Mouse (Mus musculus): Measurements from ENCODE around the gene Gjb1.
A peak's percentile ranks its signal among the peaks of the same experiment; 100 is the strongest.
"Not testable (repeated sequence)": the region's sequence is repeated elsewhere in the genome, so short reads cannot be mapped to it uniquely, and the experiment has no call there.

Gene Gjb1

GRCm38 (mm10) chrX:101376190-101376968 lies at the start of gene Gjb1:
Gene Gjb1 (plus strand): TSS chrX:101376378.
- DNase-seq: no peak

GRCm38 (mm10) chrX:101329372-101330028 lies 46.7 kb upstream of the Gjb1 start:
- peak; percentile 43 for DNase-seq

DNA sequence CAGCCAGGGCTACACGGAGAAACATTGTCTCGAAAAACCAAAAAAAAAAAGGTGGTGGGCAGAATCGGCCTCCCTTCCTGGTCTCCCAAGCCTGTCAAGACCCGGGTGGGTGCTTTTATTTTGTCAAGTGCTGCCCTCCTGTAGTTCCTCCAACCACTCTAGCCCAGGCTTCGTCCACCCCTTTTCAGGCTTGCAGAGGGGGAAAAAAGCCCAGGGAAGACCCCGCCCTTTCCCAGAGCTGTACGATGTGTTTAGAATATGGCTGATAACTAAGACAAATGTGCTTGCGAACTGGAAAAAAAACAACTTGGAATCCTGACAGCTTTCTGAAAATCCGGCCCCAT lies 44.2 kb upstream of the Gjb1 start:
- DNase-seq: no peak

DNA sequence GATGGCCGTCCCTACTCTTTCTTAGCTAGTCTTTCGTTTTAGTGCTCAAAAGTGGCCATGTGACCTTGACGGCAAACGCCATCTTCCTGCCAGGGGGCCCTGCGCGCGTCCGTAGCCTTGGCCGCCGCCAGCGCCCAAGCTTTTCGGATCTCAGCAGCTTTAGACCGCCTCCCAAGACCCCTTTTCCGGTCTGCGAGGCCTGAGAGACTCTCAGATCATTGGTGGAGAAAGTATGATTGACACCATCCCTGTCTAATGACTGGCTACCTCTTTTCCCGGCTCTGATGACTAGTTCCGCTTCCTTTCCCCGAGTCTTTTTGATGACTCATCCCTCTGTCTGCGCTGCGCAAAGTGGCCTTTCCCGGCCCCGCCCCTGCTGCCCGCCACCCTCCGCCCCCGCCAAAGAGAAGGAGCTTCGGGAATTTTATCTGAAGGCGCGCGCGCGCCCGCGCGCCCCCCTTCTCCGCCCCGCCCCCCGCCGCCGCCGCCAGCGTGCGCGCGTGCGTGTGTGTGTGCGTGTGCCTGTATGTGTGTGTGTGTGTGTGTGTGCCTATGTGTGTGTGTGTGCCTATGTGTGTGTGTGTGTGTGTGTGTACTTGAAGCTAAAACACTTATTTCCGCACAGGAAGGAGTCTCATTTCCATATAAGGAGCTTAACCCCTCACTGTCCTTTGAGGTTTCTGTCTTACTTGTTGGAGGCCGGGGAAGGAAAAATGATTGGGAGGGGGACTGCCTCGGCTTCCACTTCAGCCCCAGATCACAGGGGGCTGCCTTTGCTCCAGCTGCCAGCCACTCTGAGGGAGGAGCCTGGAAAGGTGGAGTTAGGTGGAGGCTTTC lies 43.6 kb upstream of the Gjb1 start:
- peak; percentile 83 for DNase-seq

- peak; percentile 49 for DNase-seq
Measured at GRCm38 (mm10) chrX:101334606-101335005, 41.6 kb upstream of the Gjb1 start.

DNA sequence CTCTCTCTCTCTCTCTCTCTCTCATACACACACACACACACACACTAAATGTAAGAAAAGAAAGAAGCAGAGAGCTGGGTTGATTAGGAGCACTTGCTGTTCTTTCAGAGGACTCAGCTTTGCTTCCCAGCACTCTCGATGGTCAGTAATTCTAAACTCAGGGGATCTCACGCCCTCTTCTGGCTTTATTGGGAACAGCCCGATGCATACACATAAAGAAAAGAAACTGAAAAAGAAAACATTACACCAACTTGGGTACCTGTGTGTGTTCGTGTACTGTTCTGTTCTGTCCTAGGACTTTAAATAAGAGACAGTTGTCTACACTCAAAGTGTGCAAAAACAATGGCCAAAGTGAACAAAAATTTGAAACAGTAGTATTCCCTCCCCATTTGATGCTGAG lies 37.5 kb upstream of the Gjb1 start:
- no peak for DNase-seq

DNA sequence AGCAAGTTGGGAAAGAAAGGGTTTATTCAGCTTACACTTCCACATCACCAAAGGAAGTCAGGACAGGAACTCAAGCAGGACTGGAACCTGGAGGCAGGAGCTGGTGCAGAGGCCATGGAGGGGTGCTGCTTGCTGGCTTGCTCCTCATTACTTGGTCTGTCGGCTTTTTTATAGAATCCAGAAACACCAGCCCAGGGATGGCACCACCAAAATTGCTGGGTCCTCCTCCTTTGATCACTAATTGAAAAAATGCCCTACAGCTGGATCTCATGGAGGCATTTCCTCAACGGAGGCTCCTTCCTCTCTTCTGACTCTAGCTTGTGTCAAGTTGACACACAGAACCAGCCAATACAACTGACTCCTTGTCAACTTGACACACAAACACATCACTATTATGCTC lies 33.3 kb upstream of the Gjb1 start:
- not testable (repeated sequence) for DNase-seq

- DNase-seq: no peak
Measured at GRCm38 (mm10) chrX:101345456-101345855, 30.7 kb upstream of the Gjb1 start.

DNA sequence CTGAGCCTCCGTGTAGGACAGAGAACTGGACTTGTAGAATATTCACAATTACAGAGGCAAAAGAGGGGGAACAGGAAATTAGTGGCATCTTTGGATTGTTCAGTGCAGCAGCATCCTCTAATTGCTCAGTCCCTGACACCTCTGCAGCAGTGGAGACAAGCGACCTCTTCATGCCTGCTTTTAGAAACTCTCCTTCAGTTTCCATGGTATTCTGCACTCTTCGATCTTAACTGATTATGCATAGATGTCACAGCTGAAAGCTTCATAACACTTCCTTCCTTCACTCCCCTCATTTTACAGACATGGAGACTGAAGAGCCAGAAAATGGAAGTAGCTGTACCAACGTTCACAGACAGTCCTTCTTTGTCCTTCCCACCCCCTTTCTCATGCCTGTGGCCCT lies 29.7 kb upstream of the Gjb1 start:
- no peak for DNase-seq

GRCm38 (mm10) chrX:101351188-101351587 lies 25.0 kb upstream of the Gjb1 start:
- no peak for DNase-seq

GRCm38 (mm10) chrX:101358902-101359301 lies 17.3 kb upstream of the Gjb1 start:
- peak; percentile 9 for DNase-seq

- DNase-seq: no peak
Measured at GRCm38 (mm10) chrX:101369001-101369400, 7.2 kb upstream of the Gjb1 start.

GRCm38 (mm10) chrX:101370573-101370972 lies 5.6 kb upstream of the Gjb1 start:
- no peak for DNase-seq

DNA sequence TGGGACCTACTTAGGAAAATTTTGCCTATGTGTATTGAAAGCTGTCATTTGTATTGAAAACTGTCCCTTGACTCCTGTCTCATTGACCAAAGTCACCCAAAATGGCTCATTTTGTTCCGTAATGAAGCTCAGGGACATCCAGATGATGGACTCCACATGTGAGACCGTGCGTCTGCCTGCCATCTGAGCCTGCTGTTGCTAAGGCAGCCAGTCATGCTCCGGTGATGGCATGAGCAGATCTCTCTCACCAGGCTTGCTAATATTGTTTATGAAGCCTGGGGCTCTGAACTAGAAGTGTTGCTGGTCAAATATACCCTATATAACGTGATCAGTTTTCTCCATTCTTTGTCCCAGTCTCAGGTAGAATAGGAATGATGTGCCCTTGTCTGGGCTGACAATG lies 3.2 kb upstream of the Gjb1 start:
- no peak for DNase-seq

DNA sequence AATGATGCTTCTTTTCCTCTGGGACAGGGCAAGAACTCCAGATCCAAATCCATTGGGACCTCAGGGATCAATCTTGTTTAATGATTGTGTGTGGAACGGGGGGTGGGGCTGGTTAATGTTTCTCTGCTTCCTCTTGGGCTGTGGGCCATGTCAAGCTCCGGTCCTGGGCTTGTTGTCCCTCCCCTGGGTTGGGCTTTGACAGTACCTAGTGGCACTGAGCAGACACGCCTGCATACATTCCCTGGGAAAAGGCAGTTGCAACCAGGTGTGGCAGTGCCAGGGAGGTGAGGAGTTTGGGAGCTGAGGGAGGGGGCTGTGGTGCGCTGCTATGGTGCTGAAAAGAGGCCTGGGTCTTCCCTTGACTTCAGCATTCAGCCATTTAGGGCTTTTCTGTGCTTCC lies 898 bp downstream of the Gjb1 start:
- DNase-seq: no peak

DNA sequence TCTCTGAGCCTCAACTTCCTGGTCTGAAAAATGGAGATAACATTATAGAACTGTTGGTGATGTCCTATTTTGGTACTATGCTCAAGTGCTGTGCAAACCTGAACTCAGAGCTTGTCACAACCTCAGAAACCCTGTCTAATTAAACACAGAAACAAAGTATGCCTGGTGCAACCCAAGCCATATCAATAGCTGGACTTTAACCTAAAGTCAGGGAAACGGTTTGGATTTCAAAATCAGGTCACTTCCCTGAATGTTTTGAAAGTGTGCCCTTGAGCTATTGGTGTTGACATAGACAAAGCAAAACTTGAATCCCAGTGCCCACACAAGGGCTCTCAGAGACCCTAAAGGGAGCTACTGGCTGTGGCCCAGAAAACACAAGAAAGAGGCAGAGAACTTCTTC lies 3.6 kb downstream of the Gjb1 start:
- DNase-seq: no peak

DNA sequence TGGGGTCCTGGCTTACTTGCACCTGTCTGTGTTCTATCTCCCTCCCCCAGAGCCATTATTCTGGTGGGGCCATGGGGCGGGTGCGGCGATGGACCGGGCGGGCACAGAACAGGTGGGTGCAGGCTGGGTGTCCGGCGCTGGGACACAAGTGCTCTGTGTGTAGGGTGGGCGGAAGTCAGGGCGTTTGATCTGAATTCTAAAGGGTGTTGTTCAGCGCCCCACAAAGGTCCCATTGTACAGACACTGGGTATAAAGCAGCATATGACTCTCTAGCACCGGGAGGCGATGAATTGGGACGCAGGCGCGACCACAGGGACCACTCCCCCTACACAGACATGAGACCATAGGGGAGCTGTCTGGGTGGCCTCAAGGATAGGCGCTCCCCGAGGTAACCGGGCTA lies 7.3 kb downstream of the Gjb1 start:
- DNase-seq: no peak

GRCm38 (mm10) chrX:101384439-101385137 lies 8.4 kb downstream of the Gjb1 start:
- DNase-seq: no peak

DNA sequence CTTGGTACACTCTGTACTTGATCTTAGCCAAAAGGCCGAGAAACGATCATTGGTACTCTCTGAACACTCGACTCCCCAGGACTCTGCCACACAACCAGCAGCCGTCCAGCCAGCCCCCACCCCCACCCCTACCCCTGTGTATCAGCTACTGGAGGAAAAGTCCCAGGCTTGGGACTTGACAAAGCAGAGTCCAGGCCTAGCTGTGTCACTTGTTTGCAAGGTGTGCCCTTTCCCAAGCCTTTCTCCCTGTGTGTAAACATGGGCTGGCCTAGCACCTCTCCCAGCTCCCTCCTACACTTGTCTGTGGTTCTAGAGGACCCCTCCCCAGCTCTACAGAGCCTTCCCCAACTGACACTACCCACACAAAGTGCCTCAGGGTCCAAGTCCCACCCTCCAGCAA lies 10.0 kb downstream of the Gjb1 start:
- DNase-seq: no peak

- DNase-seq: no peak
Measured at GRCm38 (mm10) chrX:101388866-101389537, 12.8 kb downstream of the Gjb1 start.

DNA sequence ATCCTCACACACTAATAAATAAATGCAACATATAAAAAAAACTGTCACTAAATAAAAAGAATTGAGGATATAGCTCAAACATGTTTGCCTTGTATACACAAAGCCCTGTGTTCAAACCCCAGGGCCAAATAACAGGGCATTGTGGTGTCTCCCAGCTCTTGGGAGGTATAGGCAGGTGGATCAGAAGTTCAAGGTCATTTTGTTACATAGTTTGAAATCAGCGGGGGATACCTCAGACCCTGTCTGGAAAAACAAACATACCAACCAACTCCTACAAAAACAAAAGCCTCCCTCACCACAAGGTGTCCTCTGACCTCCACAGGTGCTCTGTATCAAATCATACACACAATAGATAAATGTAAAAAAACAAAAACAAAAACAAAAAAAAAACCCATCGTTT lies 18.2 kb downstream of the Gjb1 start:
- no peak for DNase-seq

DNA sequence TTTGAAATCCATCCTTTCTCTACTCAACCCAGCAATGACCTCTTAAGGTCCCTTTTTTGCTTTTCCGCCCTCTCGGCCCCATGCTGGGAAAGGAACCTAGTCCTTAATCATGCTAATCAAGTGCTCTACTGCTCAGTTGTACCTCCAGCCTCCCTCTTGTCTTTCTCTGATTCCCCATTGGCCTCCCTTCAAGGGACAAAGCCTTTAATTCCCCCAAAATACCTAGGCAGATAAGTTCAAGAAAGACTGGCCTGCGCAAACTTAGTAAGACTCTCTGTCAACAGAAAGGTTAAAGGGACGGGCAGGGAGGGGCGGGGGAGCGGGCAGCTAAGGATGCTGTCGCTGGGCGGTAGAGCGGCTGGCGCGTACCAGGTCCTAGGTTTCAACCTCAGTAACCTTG lies 20.3 kb downstream of the Gjb1 start:
- DNase-seq: no peak
